Comparison of ENCODE assay signal across 21 mouse cellular contexts in genomic region chr17:48822101-48822876, GRCm38 (mm10).
DNase-seq lines count a peak whose midpoint lies in the region; ATAC-seq and TF ChIP-seq lines count a peak whose summit lies in the region.
"Had no signal": no experiment of that assay in that cellular context is flagged by ENCODE, and none has a peak within 500 bp of the region (broad histone marks: within the 10 kb centered on the region; RNA-seq: fewer than 3 reads in every experiment).

No protein-coding gene starts in this region.

- TF ChIP-seq CTCF in liver, embryonic 14.5 days (IDR thresholded peaks at IDR 0.05; ENCODE audit: low read depth), result peak; percentile 39
- TF ChIP-seq CTCF in spleen, adult 2 months (IDR thresholded peaks at IDR 0.05; ENCODE audit: extremely low read depth, insufficient read depth, insufficient read length, insufficient replicate concordance), result no peak

- H3K27ac ChIP-seq in liver, embryonic 14.5 days, result no peak overlapping the region
- H3K27ac ChIP-seq in liver, embryonic 12.5 days, result no peak overlapping the region
- 0 out of 2 replicates have a peak overlapping the region, but pooled peaks have one; percentile 45 for H3K27ac ChIP-seq in spleen, adult 2 months (ENCODE audit: insufficient read depth, low read length)
- H3K27ac ChIP-seq: heart, embryonic 10.5 days; hindbrain, embryonic 10.5 days; limb, embryonic 12.5 days; liver, embryonic 15.5 days; neural tube, embryonic 12.5 days had no signal

- 78% methylated on average over 20 of the region's 20 CpGs for WGBS in liver, embryonic 14.5 days (ENCODE audit: insufficient replicate concordance)
- WGBS in liver, embryonic 12.5 days (ENCODE audit: insufficient replicate concordance), result 81% methylated on average over 20 of the region's 20 CpGs
- 91% methylated on average over 20 of the region's 20 CpGs for WGBS in spleen, adult 2 months

- ATAC-seq in liver, embryonic 14.5 days (ENCODE audit: insufficient read depth), result no peak
- no peak for ATAC-seq in liver, embryonic 12.5 days
- ATAC-seq: forebrain, embryonic 14.5 days; inflammation-experienced regulatory T-cells, adult 6 months had no signal

- no peak overlapping the region for H3K4me3 ChIP-seq in liver, embryonic 14.5 days (ENCODE audit: insufficient read depth in 1 of 2, low read depth in 2 of 2, low read length in 2 of 2)
- no peak overlapping the region for H3K4me3 ChIP-seq in liver, embryonic 12.5 days
- no peak overlapping the region for H3K4me3 ChIP-seq in spleen, adult 2 months (ENCODE audit: extremely low read depth, insufficient read depth, insufficient read length)
- H3K4me3 ChIP-seq: heart, embryonic 10.5 days; hindbrain, embryonic 10.5 days; limb, embryonic 12.5 days; liver, embryonic 15.5 days; neural tube, embryonic 12.5 days had no signal

- no peaks in the 10 kb centered on the region for H3K27me3 ChIP-seq in liver, embryonic 14.5 days (ENCODE audit: control insufficient read depth, insufficient read depth, low read length)
- H3K27me3 ChIP-seq in liver, embryonic 12.5 days (replicated peaks), result no peaks in the 10 kb centered on the region
- no peaks in the 10 kb centered on the region for H3K27me3 ChIP-seq in spleen, adult 2 months (ENCODE audit: control insufficient read depth, insufficient read depth, low read length)
- H3K27me3 ChIP-seq: limb, embryonic 12.5 days; liver, embryonic 15.5 days; neural tube, embryonic 12.5 days had no signal

- DNase-seq in liver, embryonic 14.5 days (ENCODE audit: low read depth in 3 of 3, low spot score in 3 of 3), result no peak
- no peak for DNase-seq in spleen, adult 2 months (ENCODE audit: low read depth in 1 of 2, low spot score in 2 of 2)
- no peak for DNase-seq in spleen, postnatal 14 days (ENCODE audit: low spot score in 2 of 2)
- peak; percentile 73 for DNase-seq in R1 (ENCODE audit: low read depth, low spot score)
- DNase-seq in right cerebral cortex, postnatal 4 days, result no peak
- no peak for DNase-seq in embryo, embryonic 11 days
- DNase-seq: adrenal gland, postnatal 36 days; cerebellum, adult 8-10 months; gastrocnemius, postnatal 36 days; kidney, adult 2 months; kidney, postnatal 25 days; thymus, adult 2 months had no signal

- no peak overlapping the region for H3K4me2 ChIP-seq in liver, embryonic 14.5 days (ENCODE audit: low read depth)
- no peak overlapping the region for H3K4me2 ChIP-seq in liver, embryonic 12.5 days
- H3K4me2 ChIP-seq: limb, embryonic 12.5 days; liver, embryonic 15.5 days; midbrain, embryonic 11.5 days; neural tube, embryonic 12.5 days had no signal

- H3K36me3 ChIP-seq in liver, embryonic 14.5 days (replicated peaks; ENCODE audit: control insufficient read depth, insufficient read depth, low read depth), result no peaks in the 10 kb centered on the region
- H3K36me3 ChIP-seq in liver, embryonic 12.5 days, result no peaks in the 10 kb centered on the region
- no peaks in the 10 kb centered on the region for H3K36me3 ChIP-seq in spleen, adult 2 months (ENCODE audit: control insufficient read depth, insufficient read depth, low read length)
- H3K36me3 ChIP-seq: heart, embryonic 10.5 days; hindbrain, embryonic 10.5 days; limb, embryonic 12.5 days; liver, embryonic 15.5 days; neural tube, embryonic 12.5 days had no signal

- no peaks in the 10 kb centered on the region for H3K9me3 ChIP-seq in liver, embryonic 14.5 days (ENCODE audit: control insufficient read depth, low read length)
- no peaks in the 10 kb centered on the region for H3K9me3 ChIP-seq in liver, embryonic 12.5 days (replicated peaks)
- H3K9me3 ChIP-seq: heart, embryonic 10.5 days; hindbrain, embryonic 10.5 days; liver, embryonic 15.5 days; neural tube, embryonic 12.5 days had no signal

- TF ChIP-seq EP300 in liver, embryonic 14.5 days (IDR thresholded peaks at IDR 0.05; ENCODE audit: low read depth), result no peak

- H3K4me1 ChIP-seq in liver, embryonic 14.5 days (replicated peaks; ENCODE audit: control insufficient read depth in 2 of 2, insufficient read depth in 2 of 2, low read length in 1 of 2), result no peaks in the 10 kb centered on the region
- H3K4me1 ChIP-seq in liver, embryonic 12.5 days, result no peaks in the 10 kb centered on the region
- no peaks in the 10 kb centered on the region for H3K4me1 ChIP-seq in spleen, adult 2 months (ENCODE audit: control insufficient read depth, insufficient read depth, insufficient read length)
- H3K4me1 ChIP-seq: heart, embryonic 10.5 days; limb, embryonic 12.5 days; liver, embryonic 15.5 days had no signal

- no peak for TF ChIP-seq POLR2A in spleen, adult 2 months (IDR thresholded peaks at IDR 0.05; ENCODE audit: low read depth, low read length)

- no peak overlapping the region for H3K9ac ChIP-seq in liver, embryonic 14.5 days (replicated peaks)
- no peak overlapping the region for H3K9ac ChIP-seq in liver, embryonic 12.5 days
- H3K9ac ChIP-seq: limb, embryonic 12.5 days; liver, embryonic 15.5 days; neural tube, embryonic 12.5 days had no signal
